ENCODE assay signal across 10 mouse cellular contexts in the genomic region with DNA sequence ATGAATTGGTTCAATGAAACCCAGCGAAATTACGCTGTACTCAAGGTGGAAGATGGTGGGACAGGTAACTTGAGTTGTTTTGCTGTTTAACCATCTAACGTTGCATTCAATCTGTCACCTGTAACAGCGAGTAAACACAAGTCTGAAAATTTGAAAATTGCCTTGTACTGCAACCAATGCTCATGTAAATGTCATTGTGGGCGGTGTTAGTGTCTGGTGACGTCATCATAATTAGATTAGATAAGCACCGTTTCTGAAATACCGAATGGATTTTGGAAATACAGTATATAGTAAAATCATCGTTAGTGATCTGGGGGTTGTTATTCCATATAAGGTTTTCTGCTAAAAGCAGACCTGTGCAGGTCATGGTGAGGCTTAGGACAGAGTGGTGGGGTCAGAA. TPM values are rescaled to one million over a fixed set of nuclear protein-coding genes. Genes with fewer than 3 reads are reported as not detected.
DNase-seq lines count a peak whose midpoint lies in the region; ATAC-seq and TF ChIP-seq lines count a peak whose summit lies in the region.
"Had no signal": no experiment of that assay in that cellular context is flagged by ENCODE, and none has a peak within 500 bp of the region (broad histone marks: within the 10 kb centered on the region; RNA-seq: fewer than 3 reads in every experiment).

No protein-coding gene starts in this region.

- H3K27ac ChIP-seq in heart, embryonic 11.5 days (ENCODE audit: low read depth, low read length): no peak overlapping the region
- H3K27ac ChIP-seq in forebrain, postnatal 0 days (ENCODE audit: low read depth, low read length): no peak overlapping the region
- H3K27ac ChIP-seq in macrophage: no peak overlapping the region

- H3K79me2 ChIP-seq in macrophage (ENCODE audit: inconsistent target): peaks cover 53% of the 10 kb centered on the region

- H3K4me2 ChIP-seq in heart, embryonic 11.5 days: peak overlapping the region; percentile 89
- peak overlapping the region; percentile 53 for H3K4me2 ChIP-seq in forebrain, postnatal 0 days (ENCODE audit: low read depth)

- H3K36me3 ChIP-seq in heart, embryonic 11.5 days (ENCODE audit: control insufficient read depth, insufficient read depth, low read length): no peaks in the 10 kb centered on the region; the same call in 1 of the 2 replicates
- H3K36me3 ChIP-seq in E14TG2a.4 (ENCODE audit: insufficient read depth, low read length) (0 out of 2 replicates have a peak, but pooled peaks cover 2% of the 10 kb centered on the region), macrophage (ENCODE audit: inconsistent target) (0 out of 2 replicates have a peak, but pooled peaks cover 2% of the 10 kb centered on the region)
- H3K36me3 ChIP-seq in forebrain, postnatal 0 days (ENCODE audit: insufficient read depth): no peaks in the 10 kb centered on the region

- H3K4me3 ChIP-seq in heart, embryonic 11.5 days (ENCODE audit: low read depth, low read length): peak overlapping the region; percentile 84
- H3K4me3 ChIP-seq in E14TG2a.4 (replicated peaks; ENCODE audit: low read length) (peak overlapping the region; percentile 96), macrophage (ENCODE audit: inconsistent target) (peak overlapping the region; percentile 56)
- H3K4me3 ChIP-seq in forebrain, postnatal 0 days (ENCODE audit: low read depth, low read length): peak overlapping the region; percentile 91

- 0 out of 2 replicates have a peak, but pooled peaks cover 4% of the 10 kb centered on the region for H3K27me3 ChIP-seq in heart, embryonic 11.5 days (ENCODE audit: control insufficient read depth, insufficient read depth, low read length)
- peaks cover 15% of the 10 kb centered on the region for H3K27me3 ChIP-seq in E14TG2a.4 (ENCODE audit: insufficient read depth, low read length)
- 0 out of 2 replicates have a peak, but pooled peaks cover under 1% of the 10 kb centered on the region for H3K27me3 ChIP-seq in forebrain, postnatal 0 days (ENCODE audit: insufficient read depth, low read length)

- no peak for DNase-seq in heart, adult 8-10 months (ENCODE audit: low spot score)
- no peak for DNase-seq in forebrain, postnatal 0 days
- no peak for DNase-seq in spleen, adult 18-20 months
- no peak for DNase-seq in kidney, adult 11 months
- no peak for DNase-seq in right cerebral cortex, adult 18-20 months
- DNase-seq: kidney, adult 2 months had no signal

- no peak for TF ChIP-seq CTCF in E14TG2a.4 (conservative IDR thresholded peaks at IDR 0.05; ENCODE audit: low read length)
- no peak for TF ChIP-seq CTCF in forebrain, postnatal 0 days (IDR thresholded peaks at IDR 0.05; ENCODE audit: low read depth)

- no peak for ATAC-seq in heart, embryonic 11.5 days (replicated peaks; ENCODE audit: insufficient number of reproducible peaks, low FRiP score, low TSS enrichment)
- no peak for ATAC-seq in forebrain, postnatal 0 days

- H3K9ac ChIP-seq in heart, embryonic 11.5 days (ENCODE audit: low read depth, low read length): no peak overlapping the region; the same call in 1 of the 2 replicates
- H3K9ac ChIP-seq in forebrain, postnatal 0 days: peak overlapping the region; percentile 77

- H3K4me1 ChIP-seq in heart, embryonic 11.5 days (ENCODE audit: control insufficient read depth, insufficient read depth, low read length): 0 out of 2 replicates have a peak, but pooled peaks cover 4% of the 10 kb centered on the region
- peaks cover 18% of the 10 kb centered on the region for H3K4me1 ChIP-seq in E14TG2a.4 (replicated peaks; ENCODE audit: low read depth, low read length)
- H3K4me1 ChIP-seq in forebrain, postnatal 0 days (ENCODE audit: insufficient read depth): peaks cover 8% of the 10 kb centered on the region

- 42% methylated on average over 9 of the region's 9 CpGs for WGBS in heart, embryonic 11.5 days (ENCODE audit: insufficient replicate concordance)
- WGBS in forebrain, postnatal 0 days: 41% methylated on average over 9 of the region's 9 CpGs
- WGBS in macrophage (ENCODE audit: missing documents): 57% methylated on average over 9 of the region's 9 CpGs

- H3K9me3 ChIP-seq in heart, embryonic 11.5 days (replicated peaks; ENCODE audit: control insufficient read depth, low read length): no peaks in the 10 kb centered on the region
- no peaks in the 10 kb centered on the region for H3K9me3 ChIP-seq in E14TG2a.4 (ENCODE audit: low read length)
- H3K9me3 ChIP-seq in forebrain, postnatal 0 days (ENCODE audit: low read length): no peaks in the 10 kb centered on the region

RNA-seq across cellular contexts. Expression of a gene that starts 1.0 kb away (rescaled TPM):
- polyA plus RNA-seq in heart, embryonic 11.5 days (2014; fragmentation: Nextera tagmentation; extraction: Ambion mirVana): 36.8 and 38.3 TPM in 2 replicates
- 1 to 10 TPM; 3.8 to 5.6 (median 4.3) TPM for total RNA-seq in heart, adult 8-10 months (2022)
- 50.7 and 53.9 TPM in 2 replicates for total RNA-seq in forebrain, postnatal 0 days (2014; rRNA removed)
- 101 and 106 TPM in 2 replicates for polyA plus RNA-seq in forebrain, postnatal 0 days (2015; fragmentation: Nextera tagmentation; extraction: Ambion mirVana)
- 10 to 100 TPM in 25 of 26 experiments, 1 to 10 TPM in 1; 9.7 to 44.9 (median 30.6) TPM for total RNA-seq in macrophage (2018; cell fraction: chromatin; rRNA removed)
- total RNA-seq in macrophage (2018; cell fraction: cytosol; rRNA removed): 10 to 100 TPM; 35.0 to 55.6 (median 45.1) TPM
- 10 to 100 TPM in 25 of 26 experiments, 1 to 10 TPM in 1; 9.6 to 44.2 (median 25.9) TPM for total RNA-seq in macrophage (2018; cell fraction: nucleus; rRNA removed)
- 47.6 to 131 TPM (median 63.0 TPM) in 3 replicates for polyA plus RNA-seq in macrophage (2018)

RNA-seq across cellular contexts. Expression of a gene that starts 32.0 kb away (rescaled TPM):
- polyA plus RNA-seq in heart, embryonic 11.5 days (2014; fragmentation: Nextera tagmentation; extraction: Ambion mirVana): not detected in 2 replicates
- not detected for total RNA-seq in heart, adult 8-10 months (2022)
- total RNA-seq in forebrain, postnatal 0 days (2014; rRNA removed): 0.08 and 0.71 TPM in 2 replicates
- polyA plus RNA-seq in forebrain, postnatal 0 days (2015; fragmentation: Nextera tagmentation; extraction: Ambion mirVana): 0.43 and 0.61 TPM in 2 replicates
- total RNA-seq in macrophage (2018; cell fraction: chromatin; rRNA removed): under 1 TPM in 4 of 26 experiments, not detected in 22; 0.25 to 0.59 (median 0.27) TPM
- under 1 TPM in 5 of 26 experiments, not detected in 21; 0.03 to 0.14 (median 0.09) TPM for total RNA-seq in macrophage (2018; cell fraction: cytosol; rRNA removed)
- total RNA-seq in macrophage (2018; cell fraction: nucleus; rRNA removed): under 1 TPM in 5 of 26 experiments, not detected in 21; 0.15 to 0.54 (median 0.29) TPM
- not detected in 3 replicates for polyA plus RNA-seq in macrophage (2018)
- polyA plus RNA-seq: kidney, adult 2 months had no signal

RNA-seq across cellular contexts. Expression of a gene that starts 48.4 kb away (rescaled TPM):
- 0.10 TPM in 1 of 2 replicates, not detected in the other for polyA plus RNA-seq in heart, embryonic 11.5 days (2014; fragmentation: Nextera tagmentation; extraction: Ambion mirVana)
- total RNA-seq in heart, adult 8-10 months (2022): not detected
- total RNA-seq in forebrain, postnatal 0 days (2014; rRNA removed): 0.29 TPM in 1 of 2 replicates, not detected in the other
- polyA plus RNA-seq in forebrain, postnatal 0 days (2015; fragmentation: Nextera tagmentation; extraction: Ambion mirVana): not detected in 2 replicates
- total RNA-seq in macrophage (2018; cell fraction: chromatin; rRNA removed): 1 to 10 TPM in 2 of 26 experiments, under 1 TPM in 4, not detected in 20; 0.55 to 1.5 (median 0.88) TPM
- under 1 TPM in 2 of 26 experiments, not detected in 24; 0.09 to 0.10 TPM for total RNA-seq in macrophage (2018; cell fraction: cytosol; rRNA removed)
- total RNA-seq in macrophage (2018; cell fraction: nucleus; rRNA removed): 1 to 10 TPM in 3 of 26 experiments, under 1 TPM in 5, not detected in 18; 0.40 to 2.7 (median 0.81) TPM
- not detected in 3 replicates for polyA plus RNA-seq in macrophage (2018)
- polyA plus RNA-seq: Patski had no signal
